Mouse (Mus musculus) liver, embryonic 15.5 days (tissue): ENCODE results near the gene Pcbp3. TPM values are rescaled to one million over a fixed set of nuclear protein-coding genes. Genes with fewer than 3 reads are reported as not detected.

Experiments
- ATAC-seq: fragments of 200-750 bp; cut with Nextera tagmentation; 2 replicates; pipeline ENCODE4 v1.8.0; 2017; ENCODE audit warnings: moderate number of reproducible peaks, mild to moderate bottlenecking, moderate library complexity; ENCODE audit not compliant: insufficient read depth
- H3K27ac ChIP-seq: fragments of 300-500 bp; sonication (generic); replicated peaks from 2 replicates; pipeline ENCODE4 v1.5.1; 2015; ENCODE audit warnings: mild to moderate bottlenecking, inconsistent platforms
- H3K27me3 ChIP-seq: fragments of 300-500 bp; sonication (generic); 2 replicates; pipeline ENCODE4 v1.6.1; 2015; ENCODE audit warnings: mild to moderate bottlenecking, inconsistent platforms
- H3K36me3 ChIP-seq: fragments of 300-500 bp; sonication (generic); replicated peaks from 2 replicates; pipeline ENCODE4 v1.6.1; 2015; ENCODE audit warnings: moderate library complexity, mild to moderate bottlenecking, inconsistent platforms
- H3K4me1 ChIP-seq: fragments of 300-500 bp; sonication (generic); replicated peaks from 2 replicates; pipeline ENCODE4 v1.6.1; 2015; ENCODE audit warnings: inconsistent platforms
- H3K4me2 ChIP-seq: fragments of 300-500 bp; sonication (generic); 2 replicates; pipeline ENCODE4 v1.6.1; 2015; ENCODE audit warnings: moderate library complexity, mild to moderate bottlenecking, inconsistent platforms
- H3K4me3 ChIP-seq: fragments of 300-500 bp; sonication (generic); replicated peaks from 2 replicates; pipeline ENCODE4 v1.5.1; 2015; ENCODE audit warnings: mild to moderate bottlenecking, inconsistent platforms
- H3K9ac ChIP-seq: fragments of 300-500 bp; sonication (generic); 2 replicates; pipeline ENCODE4 v1.6.1; 2015; ENCODE audit warnings: moderate library complexity, mild to moderate bottlenecking, inconsistent platforms
- H3K9me3 ChIP-seq: fragments of 300-500 bp; sonication (generic); replicated peaks from 2 replicates; pipeline ENCODE4 v1.6.1; 2016; ENCODE audit warnings: inconsistent platforms
- WGBS: fragments of 180-500 bp; shearing (Covaris S2); methylation state at CpG from one replicate; pipeline ENCODE4 v1.1.7; 2015; ENCODE audit warnings: mixed read lengths; ENCODE audit not compliant: insufficient replicate concordance; 5-methylcytosine and 5-hydroxymethylcytosine counted together
- polyA plus RNA-seq: library from polyadenylated mRNA; unstranded; fragments of >200 nt; fragmentation: Nextera tagmentation; extraction: Ambion mirVana; gene quantifications from 2 replicates; pipeline ENCODE4 v1.2.1, GENCODE M21; 2015

Pcbp3 gene
- polyA plus RNA-seq, 1 experiment from 2014 or later = 3.6 TPM

DNA sequence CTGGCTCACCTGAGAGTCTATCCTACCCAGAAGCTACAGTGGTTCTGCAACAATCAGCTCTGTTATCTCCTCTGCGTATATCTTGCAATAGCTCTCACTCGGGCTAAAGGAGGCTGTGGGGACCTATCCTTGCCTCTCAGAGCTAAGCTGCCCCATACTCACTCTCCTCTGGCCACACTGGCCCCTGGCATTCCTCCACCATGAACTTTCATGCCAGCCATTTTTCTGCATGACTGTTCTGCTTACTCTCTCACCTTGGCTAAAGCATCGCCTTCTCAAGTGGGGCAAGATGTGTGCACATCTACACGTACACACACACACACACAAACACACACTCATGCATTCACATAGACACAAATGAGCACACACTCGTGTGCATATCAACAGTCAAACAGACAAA is 115.2 kb downstream of the Pcbp3 start:
- 57% methylated on average over 5 of the region's 5 CpGs for WGBS
- Histone ChIP-seq H3K9ac (no peak overlapping the region), H3K4me2 (no peak overlapping the region), H3K36me3 (no peaks in the 10 kb centered on the region), H3K9me3 (no peaks in the 10 kb centered on the region), H3K4me3 (no peak overlapping the region), H3K27me3 (no peaks in the 10 kb centered on the region), H3K4me1 (no peaks in the 10 kb centered on the region), H3K27ac (no peak overlapping the region)
- no peak for ATAC-seq

GRCm38 (mm10) chr10:76844901-76845300 is 116.8 kb downstream of the Pcbp3 start:
- Histone ChIP-seq H3K36me3 (no peaks in the 10 kb centered on the region), H3K27ac (no peak overlapping the region), H3K9me3 (no peaks in the 10 kb centered on the region), H3K4me3 (no peak overlapping the region), H3K4me1 (no peaks in the 10 kb centered on the region), H3K9ac (no peak overlapping the region), H3K4me2 (no peak overlapping the region), H3K27me3 (no peaks in the 10 kb centered on the region)
- 58% methylated on average over 4 of the region's 4 CpGs for WGBS
- no peak for ATAC-seq

DNA sequence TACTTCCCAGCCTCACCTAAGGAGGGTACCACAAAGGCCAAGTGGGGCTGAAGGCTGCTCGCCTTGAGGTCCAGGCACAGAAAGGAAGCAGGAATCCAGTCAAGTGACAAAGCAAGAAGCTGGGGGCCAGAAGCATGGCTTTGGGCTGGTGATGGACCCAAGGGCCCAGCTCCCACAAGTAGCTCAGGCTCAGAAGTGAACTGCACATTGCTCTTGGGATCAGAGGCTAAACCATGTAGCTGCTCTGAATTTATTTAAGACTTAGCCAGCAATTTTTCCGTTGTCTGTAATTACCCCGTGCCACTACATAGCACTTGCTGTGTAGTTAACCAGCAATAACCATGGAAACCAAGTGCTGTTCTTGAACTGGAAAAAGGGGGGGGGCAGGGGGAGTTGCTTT is 117.3 kb downstream of the Pcbp3 start:
- Histone ChIP-seq H3K27me3 (no peaks in the 10 kb centered on the region), H3K9ac (no peak overlapping the region), H3K9me3 (no peaks in the 10 kb centered on the region), H3K4me2 (no peak overlapping the region), H3K27ac (no peak overlapping the region), H3K4me3 (no peak overlapping the region), H3K36me3 (no peaks in the 10 kb centered on the region), H3K4me1 (no peaks in the 10 kb centered on the region)
- WGBS = 62% methylated on average over 3 of the region's 3 CpGs
- no peak for ATAC-seq

- Histone ChIP-seq H3K9ac (no peak overlapping the region), H3K4me1 (no peaks in the 10 kb centered on the region), H3K27me3 (no peaks in the 10 kb centered on the region), H3K9me3 (no peaks in the 10 kb centered on the region), H3K36me3 (no peaks in the 10 kb centered on the region), H3K27ac (no peak overlapping the region), H3K4me3 (no peak overlapping the region), H3K4me2 (no peak overlapping the region)
- WGBS = 43% methylated on average over 3 of the region's 3 CpGs
- no peak for ATAC-seq
These were observed 119.6 kb downstream of the Pcbp3 start for GRCm38 (mm10) chr10:76842087-76842486.

GRCm38 (mm10) chr10:76841220-76841619 is 120.5 kb downstream of the Pcbp3 start:
- Histone ChIP-seq H3K4me2 (no peak overlapping the region), H3K4me3 (no peak overlapping the region), H3K9me3 (no peaks in the 10 kb centered on the region), H3K4me1 (no peaks in the 10 kb centered on the region), H3K27ac (no peak overlapping the region), H3K36me3 (no peaks in the 10 kb centered on the region), H3K9ac (no peak overlapping the region), H3K27me3 (no peaks in the 10 kb centered on the region)
- 65% methylated on average over 1 of the region's 1 CpGs for whole genome bisulfite sequencing
- ATAC-seq = no peak

GRCm38 (mm10) chr10:76840566-76840965 is 121.1 kb downstream of the Pcbp3 start:
- WGBS = 61% methylated on average over 5 of the region's 5 CpGs
- Histone ChIP-seq H3K36me3 (no peaks in the 10 kb centered on the region), H3K27me3 (no peaks in the 10 kb centered on the region)

DNA sequence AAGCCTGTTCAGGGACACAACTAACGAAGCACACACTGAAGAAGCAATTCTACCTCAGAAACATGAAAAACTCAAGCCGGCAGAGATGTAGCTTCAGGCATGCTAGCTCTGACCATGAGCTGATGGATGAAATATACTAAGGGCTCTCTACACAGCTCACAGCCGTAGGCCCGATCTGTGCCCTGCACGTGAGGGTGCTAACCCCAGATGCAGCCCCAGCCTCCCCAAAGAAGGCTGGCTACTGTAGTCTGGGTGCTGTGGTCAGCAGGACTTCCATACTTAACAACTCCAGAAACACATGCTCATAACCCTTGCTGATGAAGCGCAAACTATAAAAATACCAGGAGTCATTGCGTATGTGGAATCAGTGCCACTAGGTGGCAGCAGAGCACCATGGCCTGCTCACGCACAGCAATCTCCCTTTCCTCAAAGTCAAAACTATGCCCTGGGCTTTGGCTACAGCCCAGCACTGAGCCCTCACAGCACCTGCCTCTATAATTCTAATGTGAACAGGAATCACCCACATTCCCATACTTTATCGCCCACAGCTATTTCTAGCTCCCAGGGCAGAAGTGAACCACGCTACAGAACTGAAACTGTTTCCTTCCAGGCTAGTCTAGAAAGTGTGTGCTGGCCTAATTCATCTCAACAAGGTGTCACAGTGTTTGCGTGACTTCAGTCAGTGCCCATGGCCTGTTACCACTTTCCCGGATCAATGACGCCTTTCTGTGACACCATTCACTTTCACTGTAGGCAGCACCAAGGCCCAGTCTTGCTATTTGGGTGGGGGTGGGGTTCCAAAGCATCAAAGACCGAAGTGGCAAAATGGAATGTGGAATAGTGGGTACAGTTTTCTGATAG is 126.0 kb downstream of the Pcbp3 start:
- no peak overlapping the region for H3K9ac ChIP-seq
- no peaks in the 10 kb centered on the region for H3K36me3 ChIP-seq
- no peak overlapping the region for H3K4me2 ChIP-seq
- H3K27ac ChIP-seq = no peak overlapping the region
- no peaks in the 10 kb centered on the region for H3K9me3 ChIP-seq
- no peaks in the 10 kb centered on the region for H3K4me1 ChIP-seq
- no peaks in the 10 kb centered on the region for H3K27me3 ChIP-seq
- H3K4me3 ChIP-seq = no peak overlapping the region
- WGBS = 54% methylated on average over 14 of the region's 14 CpGs
- ATAC-seq = no peak

More at GRCm38 (mm10) chr10:76840566-76840965, 121.1 kb downstream of the Pcbp3 start:
- Histone ChIP-seq H3K9ac (no peak overlapping the region), H3K4me1 (no peaks in the 10 kb centered on the region), H3K9me3 (no peaks in the 10 kb centered on the region), H3K4me2 (no peak overlapping the region), H3K27ac (no peak overlapping the region), H3K4me3 (no peak overlapping the region)
- ATAC-seq = no peak

DNA sequence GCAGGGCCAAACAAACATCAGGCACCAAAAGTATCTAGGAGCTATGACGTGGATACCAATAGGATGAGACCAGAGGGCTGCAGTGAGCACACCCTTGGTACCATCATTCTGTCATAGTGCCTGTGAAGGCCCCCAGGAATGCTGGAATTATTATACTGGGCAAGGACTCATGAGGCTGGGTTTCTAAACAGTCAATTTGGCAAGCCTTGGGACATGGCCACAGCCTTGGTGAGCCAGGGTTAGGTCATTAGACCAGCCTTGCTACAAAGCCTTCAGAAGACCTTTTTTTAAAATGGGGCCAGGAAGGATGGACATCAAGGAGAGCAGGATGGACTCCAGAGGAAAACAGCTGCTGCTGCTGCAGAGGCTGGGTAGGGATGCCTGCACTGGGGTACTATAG is 128.8 kb downstream of the Pcbp3 start:
- Histone ChIP-seq H3K4me2 (no peak overlapping the region), H3K9ac (no peak overlapping the region), H3K4me3 (no peak overlapping the region), H3K4me1 (no peaks in the 10 kb centered on the region), H3K27ac (no peak overlapping the region), H3K27me3 (no peaks in the 10 kb centered on the region), H3K9me3 (no peaks in the 10 kb centered on the region), H3K36me3 (no peaks in the 10 kb centered on the region)
- no peak for ATAC-seq
- WGBS = 32% methylated on average over 1 of the region's 1 CpGs

- no peak overlapping the region for H3K9ac ChIP-seq
- H3K4me1 ChIP-seq = no peaks in the 10 kb centered on the region
- no peak overlapping the region for H3K4me2 ChIP-seq
- no peak overlapping the region for H3K27ac ChIP-seq
- no peaks in the 10 kb centered on the region for H3K27me3 ChIP-seq
- no peaks in the 10 kb centered on the region for H3K36me3 ChIP-seq
- no peak overlapping the region for H3K4me3 ChIP-seq
- ATAC-seq = no peak
- WGBS = 66% methylated on average over 2 of the region's 2 CpGs
- H3K9me3 ChIP-seq = no peaks in the 10 kb centered on the region
These were observed 129.8 kb downstream of the Pcbp3 start for GRCm38 (mm10) chr10:76831915-76832314.

GRCm38 (mm10) chr10:76831151-76831550 is 130.5 kb downstream of the Pcbp3 start:
- Histone ChIP-seq H3K9ac (no peak overlapping the region), H3K4me2 (no peak overlapping the region), H3K9me3 (no peaks in the 10 kb centered on the region), H3K36me3 (no peaks in the 10 kb centered on the region), H3K27ac (no peak overlapping the region), H3K27me3 (no peaks in the 10 kb centered on the region), H3K4me1 (no peaks in the 10 kb centered on the region), H3K4me3 (no peak overlapping the region)
- 69% methylated on average over 1 of the region's 1 CpGs for WGBS
- ATAC-seq = no peak

- WGBS = 91% methylated on average over 4 of the region's 4 CpGs
- Histone ChIP-seq H3K9ac (no peak overlapping the region), H3K27ac (no peak overlapping the region), H3K36me3 (no peaks in the 10 kb centered on the region), H3K4me1 (no peaks in the 10 kb centered on the region), H3K9me3 (no peaks in the 10 kb centered on the region), H3K27me3 (no peaks in the 10 kb centered on the region), H3K4me2 (no peak overlapping the region), H3K4me3 (no peak overlapping the region)
- no peak for ATAC-seq
These were observed 132.8 kb downstream of the Pcbp3 start for GRCm38 (mm10) chr10:76828936-76829335.

- H3K9me3 ChIP-seq = no peaks in the 10 kb centered on the region
- H3K27me3 ChIP-seq = no peaks in the 10 kb centered on the region
- H3K36me3 ChIP-seq = no peaks in the 10 kb centered on the region
- no peak overlapping the region for H3K27ac ChIP-seq
- WGBS = 77% methylated on average over 8 of the region's 8 CpGs
- no peaks in the 10 kb centered on the region for H3K4me1 ChIP-seq
- ATAC-seq = no peak
- H3K9ac ChIP-seq = no peak overlapping the region
- no peak overlapping the region for H3K4me2 ChIP-seq
- no peak overlapping the region for H3K4me3 ChIP-seq
These were observed 139.0 kb downstream of the Pcbp3 start for GRCm38 (mm10) chr10:76822698-76823097.
